Mouse (Mus musculus) ES-Bruce4 (cell line): Measurements from ENCODE around the gene Tpo.

ENCODE experiments used
- CTCF ChIP-seq: IDR thresholded peaks from one replicate; pipeline ENCODE4 v1.8.1; 2011; ENCODE audit warnings: low read depth, low read length
- POLR2A ChIP-seq: IDR thresholded peaks from one replicate; pipeline ENCODE4 v1.8.1; 2011; ENCODE audit warnings: low read length; ENCODE audit not compliant: insufficient read depth

DNA sequence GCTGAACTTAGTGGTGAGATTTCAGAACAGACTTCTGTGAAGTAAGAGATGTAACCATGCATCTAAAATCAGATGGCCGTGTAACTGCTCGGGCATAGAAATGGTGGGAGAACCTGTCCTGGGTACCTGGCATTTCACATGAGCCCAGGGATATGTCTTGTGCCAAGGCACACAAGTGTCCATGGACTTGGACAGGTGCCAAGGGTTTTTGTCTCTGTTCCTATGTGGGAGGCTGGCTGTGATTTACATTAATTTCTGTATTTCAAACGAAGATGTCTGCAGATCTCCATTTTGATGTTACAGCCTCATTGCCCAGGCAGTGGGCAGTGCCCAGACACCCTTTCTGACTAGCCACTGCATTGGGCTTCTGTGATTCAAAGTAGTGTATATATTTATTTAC, 115.3 kb downstream of the Tpo start:
- no peak for TF ChIP-seq POLR2A
- no peak for TF ChIP-seq CTCF
